ENCODE assay signal across 26 mouse cellular contexts in genomic region chr6:143904693-143905031, GRCm38 (mm10).
DNase-seq lines count a peak whose midpoint lies in the region; ATAC-seq lines count a peak whose summit lies in the region.
"Had no signal": no experiment of that assay in that cellular context is flagged by ENCODE, and none has a peak within 500 bp of the region (broad histone marks: within the 10 kb centered on the region; RNA-seq: fewer than 3 reads in every experiment).

No protein-coding gene starts in this region.

- H3K4me1 ChIP-seq in midbrain, embryonic 11.5 days (ENCODE audit: control insufficient read depth, insufficient read depth, low read length), result peaks cover 23% of the 10 kb centered on the region
- peaks cover 12% of the 10 kb centered on the region for H3K4me1 ChIP-seq in midbrain, embryonic 16.5 days (ENCODE audit: control insufficient read depth, insufficient read depth, low read length)
- peaks cover 6% of the 10 kb centered on the region; the same call in 1 of the 2 replicates for H3K4me1 ChIP-seq in forebrain, embryonic 11.5 days (replicated peaks; ENCODE audit: control insufficient read depth, insufficient read depth, low read length)
- H3K4me1 ChIP-seq in forebrain, embryonic 14.5 days (ENCODE audit: control insufficient read depth, insufficient read depth, low read length), result peaks cover 13% of the 10 kb centered on the region
- peaks cover 27% of the 10 kb centered on the region for H3K4me1 ChIP-seq in midbrain, embryonic 13.5 days (replicated peaks)
- H3K4me1 ChIP-seq: liver, embryonic 15.5 days had no signal

- H3K36me3 ChIP-seq in midbrain, embryonic 11.5 days (ENCODE audit: control insufficient read depth, insufficient read depth, low read length), result no peaks in the 10 kb centered on the region
- H3K36me3 ChIP-seq in midbrain, embryonic 16.5 days (ENCODE audit: control insufficient read depth, insufficient read depth, low read length), result no peaks in the 10 kb centered on the region
- H3K36me3 ChIP-seq in forebrain, embryonic 11.5 days (ENCODE audit: control insufficient read depth, insufficient read depth, low read length), result no peaks in the 10 kb centered on the region
- H3K36me3 ChIP-seq in forebrain, embryonic 14.5 days (ENCODE audit: control insufficient read depth, insufficient read depth, low read length), result peaks cover 4% of the 10 kb centered on the region; the same call in 1 of the 2 replicates
- no peaks in the 10 kb centered on the region for H3K36me3 ChIP-seq in midbrain, embryonic 13.5 days
- H3K36me3 ChIP-seq: liver, embryonic 15.5 days had no signal

- no peak overlapping the region for H3K27ac ChIP-seq in midbrain, embryonic 11.5 days (ENCODE audit: low read depth, low read length)
- no peak overlapping the region for H3K27ac ChIP-seq in midbrain, embryonic 16.5 days (ENCODE audit: low read length)
- H3K27ac ChIP-seq in forebrain, embryonic 11.5 days (ENCODE audit: low read depth, low read length), result peak overlapping the region; percentile 31; the same call in 1 of the 2 replicates
- H3K27ac ChIP-seq in forebrain, embryonic 14.5 days (ENCODE audit: low read depth, low read length), result peak overlapping the region; percentile 36; the same call in 1 of the 2 replicates
- H3K27ac ChIP-seq in midbrain, embryonic 13.5 days, result peak overlapping the region; percentile 65; the same call in 1 of the 2 replicates
- H3K27ac ChIP-seq: gastrocnemius, adult 2 months; kidney, postnatal 0 days; liver, embryonic 15.5 days had no signal

- no peak overlapping the region for H3K4me3 ChIP-seq in midbrain, embryonic 11.5 days (ENCODE audit: low read depth, low read length)
- no peak overlapping the region for H3K4me3 ChIP-seq in midbrain, embryonic 16.5 days (ENCODE audit: low read depth, low read length)
- no peak overlapping the region for H3K4me3 ChIP-seq in forebrain, embryonic 11.5 days (ENCODE audit: low read depth, low read length)
- H3K4me3 ChIP-seq in forebrain, embryonic 14.5 days (ENCODE audit: low read depth, low read length), result no peak overlapping the region
- H3K4me3 ChIP-seq in midbrain, embryonic 13.5 days (replicated peaks), result no peak overlapping the region
- H3K4me3 ChIP-seq: gastrocnemius, adult 2 months; liver, embryonic 15.5 days had no signal

- no peak overlapping the region for H3K4me2 ChIP-seq in midbrain, embryonic 11.5 days
- no peak overlapping the region for H3K4me2 ChIP-seq in midbrain, embryonic 16.5 days (ENCODE audit: low read length)
- H3K4me2 ChIP-seq in forebrain, embryonic 11.5 days (ENCODE audit: low read depth, low read length, severe bottlenecking), result no peak overlapping the region
- H3K4me2 ChIP-seq in forebrain, embryonic 14.5 days (ENCODE audit: low read length), result no peak overlapping the region
- no peak overlapping the region for H3K4me2 ChIP-seq in midbrain, embryonic 13.5 days (replicated peaks)
- H3K4me2 ChIP-seq: heart, embryonic 11.5 days; liver, embryonic 15.5 days; lung, embryonic 14.5 days had no signal

- peak; percentile 90 for DNase-seq in midbrain, embryonic 11.5 days (ENCODE audit: low spot score, missing footprints)
- no peak for DNase-seq in forebrain, embryonic 11.5 days (ENCODE audit: low spot score)
- peak; percentile 48 for DNase-seq in forebrain, embryonic 14.5 days (ENCODE audit: low spot score)
- DNase-seq in lung, postnatal 10 days, result no peak
- DNase-seq in cerebellum, postnatal 10 days, result no peak
- DNase-seq in left cerebral cortex, postnatal 14 days (ENCODE audit: low spot score in 2 of 2), result no peak
- DNase-seq: adrenal gland, postnatal 36 days; B cell, adult 2 months; cerebellum, adult 2 months; cerebellum, postnatal 36 days; gastrocnemius, adult 2 months; gastrocnemius, postnatal 36 days; heart, adult 18-20 months; heart, postnatal 36 days; kidney, adult 8-10 months; kidney, postnatal 4 days; layer of hippocampus, postnatal 36 days; liver; lung, embryonic 14.5 days; thymus, adult 2 months had no signal

- ATAC-seq in midbrain, embryonic 11.5 days (ENCODE audit: low FRiP score), result peak; percentile 49
- ATAC-seq in midbrain, embryonic 16.5 days, result no peak
- ATAC-seq in forebrain, embryonic 11.5 days (replicated peaks; ENCODE audit: low FRiP score), result peak; percentile 34
- ATAC-seq in forebrain, embryonic 14.5 days, result peak; percentile 57
- ATAC-seq in midbrain, embryonic 13.5 days, result peak; percentile 41
- ATAC-seq: intestine, embryonic 16.5 days had no signal

- H3K27me3 ChIP-seq in midbrain, embryonic 11.5 days (ENCODE audit: control insufficient read depth, insufficient read depth, low read length), result no peaks in the 10 kb centered on the region; the same call in 1 of the 2 replicates
- no peaks in the 10 kb centered on the region for H3K27me3 ChIP-seq in midbrain, embryonic 16.5 days (ENCODE audit: control insufficient read depth, insufficient read depth, low read depth, low read length)
- no peaks in the 10 kb centered on the region for H3K27me3 ChIP-seq in forebrain, embryonic 11.5 days (ENCODE audit: control insufficient read depth, insufficient read depth, low read length)
- H3K27me3 ChIP-seq in forebrain, embryonic 14.5 days (replicated peaks; ENCODE audit: control insufficient read depth, insufficient read depth, low read length), result no peaks in the 10 kb centered on the region
- no peaks in the 10 kb centered on the region for H3K27me3 ChIP-seq in midbrain, embryonic 13.5 days
- H3K27me3 ChIP-seq: liver, embryonic 15.5 days had no signal

- no peaks in the 10 kb centered on the region for H3K9me3 ChIP-seq in midbrain, embryonic 11.5 days (ENCODE audit: control insufficient read depth, low read length)
- H3K9me3 ChIP-seq in midbrain, embryonic 16.5 days (replicated peaks; ENCODE audit: control insufficient read depth, low read length, poor library complexity, severe bottlenecking), result no peaks in the 10 kb centered on the region
- H3K9me3 ChIP-seq in forebrain, embryonic 11.5 days (ENCODE audit: control insufficient read depth, low read length), result no peaks in the 10 kb centered on the region
- no peaks in the 10 kb centered on the region for H3K9me3 ChIP-seq in forebrain, embryonic 14.5 days (replicated peaks; ENCODE audit: control insufficient read depth, low read length)
- H3K9me3 ChIP-seq in midbrain, embryonic 13.5 days, result no peaks in the 10 kb centered on the region
- H3K9me3 ChIP-seq: liver, embryonic 15.5 days had no signal

- H3K9ac ChIP-seq in midbrain, embryonic 11.5 days (ENCODE audit: low read length), result no peak overlapping the region
- no peak overlapping the region for H3K9ac ChIP-seq in midbrain, embryonic 16.5 days (ENCODE audit: low read depth, low read length)
- no peak overlapping the region for H3K9ac ChIP-seq in forebrain, embryonic 11.5 days (ENCODE audit: low read length)
- no peak overlapping the region for H3K9ac ChIP-seq in forebrain, embryonic 14.5 days (ENCODE audit: low read length)
- no peak overlapping the region for H3K9ac ChIP-seq in midbrain, embryonic 13.5 days (replicated peaks)
- H3K9ac ChIP-seq: liver, embryonic 15.5 days; lung, embryonic 14.5 days had no signal

- intact Hi-C loops in left cerebral cortex, postnatal 14 days (cut with DNase I), result loop anchor here (10.0 kb wide), 1 partner anchor 300 kb away; no protein-coding TSS in a partner anchor

Comparison
In these comparisons a context has a peak if more than half of its experiments do, and no peak if none do; other contexts are left out.
1. DNase-seq: peak in midbrain, embryonic 11.5 days (single experiment) and forebrain, embryonic 14.5 days (single experiment); none in forebrain, embryonic 11.5 days (single experiment), lung, postnatal 10 days (single experiment), cerebellum, postnatal 10 days (0 of 2) and left cerebral cortex, postnatal 14 days (0 of 2).
2. H3K27ac ChIP-seq: peak in forebrain, embryonic 11.5 days (single experiment), forebrain, embryonic 14.5 days (single experiment) and midbrain, embryonic 13.5 days (single experiment); none in midbrain, embryonic 11.5 days (single experiment) and midbrain, embryonic 16.5 days (single experiment).